Mouse (Mus musculus) CH12.LX (cell line): ENCODE measurements around the gene Megf11. TPM values are rescaled to one million over a fixed set of nuclear protein-coding genes. Genes with fewer than 3 reads are reported as not detected.

ENCODE experiments used
- DNase-seq: peaks from one replicate; pipeline ENCODE4 v3.0.0-alpha.2; 2013; ENCODE audit errors: extremely low read depth
- H3K27ac ChIP-seq: 2 replicates; pipeline ENCODE4 v1.5.1; 2012; ENCODE audit warnings: low read depth, mild to moderate bottlenecking, control low read depth, moderate library complexity; ENCODE audit not compliant: insufficient read depth
- H3K27me3 ChIP-seq: replicated peaks from 2 replicates; pipeline ENCODE3; 2012; ENCODE audit warnings: inconsistent platforms
- H3K36me3 ChIP-seq, 2 experiments: replicated peaks in 1 of 2; 2 replicates each; pipeline versions ENCODE3 to v1.6.1; 2012; ENCODE audit warnings: inconsistent platforms in 1 of 2, low read length in 1 of 2, mild to moderate bottlenecking in 1 of 2, mixed read lengths in 1 of 2, moderate library complexity in 1 of 2; ENCODE audit not compliant: control insufficient read depth in 1 of 2, insufficient read depth in 1 of 2
- H3K4me1 ChIP-seq, 2 experiments: 2 replicates each; pipeline ENCODE4 v1.6.1; 2012; ENCODE audit warnings: inconsistent platforms in 1 of 2, moderate library complexity in 1 of 2; ENCODE audit not compliant: insufficient read depth in 2 of 2, control insufficient read depth in 1 of 2
- H3K4me2 ChIP-seq: 2 replicates; pipeline ENCODE4 v1.6.1; 2012; ENCODE audit warnings: low read depth, mild to moderate bottlenecking, control low read depth; ENCODE audit not compliant: poor library complexity, insufficient read depth, severe bottlenecking
- H3K4me3 ChIP-seq, 3 experiments: fragments of 150-350 bp in 1 of 3; sonication (generic) in 1 of 3; replicated peaks in 1 of 3; 2 replicates each; pipeline versions ENCODE3 to v1.5.1; 2011 to 2012; ENCODE audit warnings: low read depth in 2 of 3, low read length in 2 of 3, mild to moderate bottlenecking in 2 of 3, moderate library complexity in 2 of 3, control low read depth in 1 of 3, improper control_type of control experiment in 1 of 3, inconsistent platforms in 1 of 3, mixed read lengths in 1 of 3; ENCODE audit not compliant: poor library complexity in 1 of 3
- H3K79me2 ChIP-seq: replicated peaks from 2 replicates; pipeline ENCODE4 v1.6.1; 2012; ENCODE audit warnings: mild to moderate bottlenecking, moderate library complexity; ENCODE audit not compliant: control insufficient read depth, poor library complexity, insufficient read depth, severe bottlenecking; ENCODE audit errors: extremely low read depth
- H3K9ac ChIP-seq: 2 replicates; pipeline ENCODE4 v1.6.1; 2012; ENCODE audit warnings: low read depth, mild to moderate bottlenecking, control low read depth, moderate library complexity; ENCODE audit not compliant: insufficient read depth
- H3K9me3 ChIP-seq: replicated peaks from 2 replicates; pipeline ENCODE3; 2012; ENCODE audit warnings: low read length, inconsistent platforms, mixed read lengths
- BHLHE40 ChIP-seq: IDR thresholded peaks from 2 replicates; pipeline ENCODE4 v1.6.1; 2011; ENCODE audit warnings: mild to moderate bottlenecking, low read depth, low read length, improper control_type of control experiment
- CHD1 ChIP-seq: IDR thresholded peaks from 2 replicates; pipeline ENCODE4 v1.6.1; 2012; ENCODE audit warnings: low read depth, low read length, improper control_type of control experiment, inconsistent platforms
- CHD2 ChIP-seq: IDR thresholded peaks from 2 replicates; pipeline ENCODE4 v1.6.1; 2011; ENCODE audit warnings: low read length, improper control_type of control experiment
- CTCF ChIP-seq, 2 experiments: IDR thresholded peaks in 1 of 2; conservative IDR thresholded peaks in 1 of 2; 2 replicates each; pipeline ENCODE4 v1.5.1; 2011 to 2012; ENCODE audit warnings: low read depth in 2 of 2, low read length in 2 of 2, improper control_type of control experiment in 1 of 2, inconsistent platforms in 1 of 2, mild to moderate bottlenecking in 1 of 2, moderate library complexity in 1 of 2
- E2F4 ChIP-seq: IDR thresholded peaks from 2 replicates; pipeline ENCODE4 v1.6.1; 2011; ENCODE audit warnings: low read depth, low read length, improper control_type of control experiment; ENCODE audit not compliant: insufficient replicate concordance
- ELF1 ChIP-seq: IDR thresholded peaks from 2 replicates; pipeline ENCODE4 v1.6.1; 2014; ENCODE audit warnings: low read depth, mild to moderate bottlenecking, inconsistent platforms, low read length, improper control_type of control experiment
- EP300 ChIP-seq: IDR thresholded peaks from 2 replicates; pipeline ENCODE4 v1.6.1; 2011; ENCODE audit warnings: low read length, improper control_type of control experiment
- ETS1 ChIP-seq: conservative IDR thresholded peaks from 2 replicates; pipeline ENCODE4 v1.6.1; 2012; ENCODE audit warnings: low read depth, mild to moderate bottlenecking, inconsistent platforms, low read length, improper control_type of control experiment, moderate library complexity
- GABPA ChIP-seq: IDR thresholded peaks from 2 replicates; pipeline ENCODE4 v1.6.1; 2012; ENCODE audit warnings: low read depth, low read length, improper control_type of control experiment, inconsistent platforms; ENCODE audit not compliant: insufficient replicate concordance
- MAFK ChIP-seq: IDR thresholded peaks from 2 replicates; pipeline ENCODE4 v1.6.1; 2011; ENCODE audit warnings: low read length, improper control_type of control experiment; ENCODE audit not compliant: insufficient replicate concordance
- MAX ChIP-seq: IDR thresholded peaks from 2 replicates; pipeline ENCODE4 v1.6.1; 2011; ENCODE audit warnings: low read length, improper control_type of control experiment
- MAZ ChIP-seq: IDR thresholded peaks from 2 replicates; pipeline ENCODE4 v1.6.1; 2012; ENCODE audit warnings: low read depth, mild to moderate bottlenecking, inconsistent platforms, low read length, improper control_type of control experiment, moderate library complexity
- MEF2A ChIP-seq: IDR thresholded peaks from 2 replicates; pipeline ENCODE4 v1.6.1; 2014; ENCODE audit warnings: low read depth, mild to moderate bottlenecking, inconsistent platforms, low read length, improper control_type of control experiment, borderline replicate concordance
- MYC ChIP-seq: IDR thresholded peaks from 2 replicates; pipeline ENCODE4 v1.6.1; 2011; ENCODE audit warnings: low read depth, mild to moderate bottlenecking, improper control_type of control experiment, low read length
- NELFE ChIP-seq: IDR thresholded peaks from 2 replicates; pipeline ENCODE4 v1.6.1; 2011; ENCODE audit warnings: low read depth, low read length, improper control_type of control experiment
- PAX5 ChIP-seq: IDR thresholded peaks from 2 replicates; pipeline ENCODE4 v1.6.1; 2012; ENCODE audit warnings: low read length, inconsistent platforms, mixed read lengths
- RAD21 ChIP-seq: IDR thresholded peaks from 2 replicates; pipeline ENCODE4 v1.6.1; 2011; ENCODE audit warnings: low read depth, mild to moderate bottlenecking, low read length, improper control_type of control experiment, moderate library complexity
- RCOR1 ChIP-seq: conservative IDR thresholded peaks from 2 replicates; pipeline ENCODE4 v1.6.1; 2012; ENCODE audit warnings: low read depth, mild to moderate bottlenecking, inconsistent platforms, low read length, improper control_type of control experiment
- SIN3A ChIP-seq: IDR thresholded peaks from 2 replicates; pipeline ENCODE4 v1.6.1; 2012; ENCODE audit warnings: low read length, improper control_type of control experiment, inconsistent platforms
- SMC3 ChIP-seq: IDR thresholded peaks from 2 replicates; pipeline ENCODE4 v1.6.1; 2011; ENCODE audit warnings: low read depth, low read length, improper control_type of control experiment
- TCF12 ChIP-seq: IDR thresholded peaks from 2 replicates; pipeline ENCODE4 v1.6.1; 2014; ENCODE audit warnings: low read depth, mild to moderate bottlenecking, inconsistent platforms, low read length, improper control_type of control experiment
- UBTF ChIP-seq: IDR thresholded peaks from 2 replicates; pipeline ENCODE4 v1.6.1; 2012; ENCODE audit warnings: low read depth, mild to moderate bottlenecking, inconsistent platforms, low read length, improper control_type of control experiment, moderate library complexity
- USF1 ChIP-seq: IDR thresholded peaks from 2 replicates; pipeline ENCODE4 v1.6.1; 2014; ENCODE audit warnings: low read depth, mild to moderate bottlenecking, inconsistent platforms, low read length, improper control_type of control experiment
- USF2 ChIP-seq: conservative IDR thresholded peaks from 2 replicates; pipeline ENCODE4 v1.6.1; 2011; ENCODE audit warnings: low read depth, low read length, improper control_type of control experiment
- ZC3H11A ChIP-seq: IDR thresholded peaks from 2 replicates; pipeline ENCODE4 v1.6.1; 2012; ENCODE audit warnings: low read depth, mild to moderate bottlenecking, inconsistent platforms, low read length, improper control_type of control experiment
- ZKSCAN1 ChIP-seq: IDR thresholded peaks from 2 replicates; pipeline ENCODE4 v1.6.1; 2012; ENCODE audit warnings: low read depth, inconsistent platforms, low read length, improper control_type of control experiment, borderline replicate concordance
- ZMIZ1 ChIP-seq: IDR thresholded peaks from 2 replicates; pipeline ENCODE4 v1.6.1; 2012; ENCODE audit warnings: low read depth, mild to moderate bottlenecking, inconsistent platforms, low read length, improper control_type of control experiment
- ZNF384 ChIP-seq: IDR thresholded peaks from 2 replicates; pipeline ENCODE4 v1.6.1; 2012; ENCODE audit warnings: low read depth, low read length, improper control_type of control experiment, inconsistent platforms
- dilution Hi-C: fragments of 300-500 bp; cut with MboI; formaldehyde crosslinking; loops from 2 replicates; pipeline ENCODE4 v1.14.3; 2020; ENCODE audit warnings: low sequenced_read_pairs; ENCODE audit not compliant: extremely low pct_unique_long_range_greater_than_20kb, extremely low pct_ligation_motif_present
- in situ Hi-C: fragments of 300-500 bp; cut with MboI; formaldehyde crosslinking; loops from 3 replicates; pipeline ENCODE4 v1.14.3; 2019; ENCODE audit warnings: low sequenced_read_pairs, low pct_ligation_motif_present, low pct_unique_long_range_greater_than_20kb, mixed read lengths
- polyA plus RNA-seq: library from polyadenylated mRNA; unstranded; fragments of >175 nt; gene quantifications from 2 replicates; pipeline ENCODE4 v1.2.1, GENCODE M21; 2012; ENCODE audit warnings: low read depth; ENCODE audit not compliant: insufficient read length
- total RNA-seq, 2 experiments: library from RNA; depleted of rRNA; stranded (reverse); fragments of 300-350 nt in 1 of 2; fragments of >200 nt in 1 of 2; gene quantifications; 2 replicates each; pipeline ENCODE4 v1.2.3; 2012 to 2014

The Megf11 gene
- total and polyA plus RNA-seq, 3 experiments = 0.04 to 0.59 TPM; not detected in 1

DNA sequence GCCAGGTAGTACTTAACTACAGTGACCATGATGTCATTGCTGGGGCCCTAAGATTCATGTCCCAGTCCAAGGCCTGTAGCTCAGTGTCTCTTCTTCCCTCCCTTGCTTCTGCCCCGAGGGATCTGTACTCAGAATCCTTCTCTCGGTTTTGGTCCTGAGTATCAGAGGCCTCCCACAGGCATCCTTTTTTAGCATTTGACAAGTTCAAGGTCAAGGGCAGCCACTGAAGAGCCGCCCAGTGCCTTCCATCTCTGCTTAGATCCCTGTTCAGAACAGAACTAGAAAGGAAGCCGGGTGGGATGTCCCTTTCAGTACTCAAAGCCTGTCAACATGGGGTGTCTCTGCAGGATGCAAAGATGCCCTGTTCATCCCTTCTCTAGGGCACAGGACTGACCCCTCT, 185.0 kb downstream of the Megf11 start:
- H3K79me2 ChIP-seq = no peaks in the 10 kb centered on the region
- H3K4me2 ChIP-seq = no peak overlapping the region
- no peak overlapping the region for H3K9ac ChIP-seq
- TF ChIP-seq RCOR1 = no peak
- no peak for TF ChIP-seq CHD2
- TF ChIP-seq PAX5 = no peak
- TF ChIP-seq NELFE = no peak
- TF ChIP-seq MYC = no peak
- no peak for TF ChIP-seq MEF2A
- TF ChIP-seq USF2 = no peak
- no peak for TF ChIP-seq ETS1
- no peak for TF ChIP-seq ZC3H11A
- no peak for TF ChIP-seq MAZ
- no peak for TF ChIP-seq BHLHE40
- TF ChIP-seq ZNF384 = no peak
- no peak for TF ChIP-seq CTCF (conservative IDR thresholded peaks at IDR 0.05 in 1 of 2, IDR thresholded peaks at IDR 0.05 in 1 of 2; ENCODE audit: low read depth in 2 of 2, low read length in 2 of 2)
- no peak for TF ChIP-seq SIN3A
- no peak for TF ChIP-seq ZMIZ1
- no peak for TF ChIP-seq ZKSCAN1
- no peak for TF ChIP-seq E2F4
- no peak for TF ChIP-seq EP300
- no peak for TF ChIP-seq ELF1
- H3K9me3 ChIP-seq = peaks cover 4% of the 10 kb centered on the region
- H3K4me1 ChIP-seq = peaks cover 0 to 4% of the 10 kb centered on the region in 2 experiments; a peak in 2 of 4 replicates
- dilution Hi-C loops = no loop called here
- H3K27me3 ChIP-seq = no peaks in the 10 kb centered on the region
- in situ Hi-C loops = no loop called here
- H3K27ac ChIP-seq = no peak overlapping the region
- no peak overlapping the region for H3K4me3 ChIP-seq
- no peak for DNase-seq
- H3K36me3 ChIP-seq = no peaks in the 10 kb centered on the region

DNA sequence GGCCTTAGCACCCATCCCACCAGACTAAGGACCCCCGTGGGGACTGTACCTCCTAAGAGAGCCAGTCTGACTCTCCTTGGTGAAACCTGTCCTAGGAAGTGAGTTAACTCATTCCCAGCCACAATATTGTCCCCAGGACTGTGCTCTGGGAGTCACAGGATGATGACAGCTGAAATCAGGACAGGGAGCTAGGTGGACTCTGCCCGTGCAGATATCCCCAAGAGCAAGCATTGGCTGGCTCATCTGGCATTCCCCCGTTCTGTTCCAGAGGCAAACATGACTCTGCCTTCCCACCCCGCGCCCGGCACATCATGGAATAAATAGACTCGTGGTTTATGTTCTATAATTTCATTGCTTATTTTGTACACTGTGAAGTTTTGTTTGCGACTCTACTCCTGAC, 185.7 kb downstream of the Megf11 start:
- no peaks in the 10 kb centered on the region for H3K27me3 ChIP-seq
- in situ Hi-C loops (no loop called here), dilution Hi-C loops (no loop called here)
- H3K36me3 ChIP-seq = no peaks in the 10 kb centered on the region
- H3K4me1 ChIP-seq = peaks cover 0 to 4% of the 10 kb centered on the region in 2 experiments; a peak in 2 of 4 replicates
- no peak overlapping the region for H3K4me2 ChIP-seq
- H3K9ac ChIP-seq = no peak overlapping the region
- no peaks in the 10 kb centered on the region for H3K79me2 ChIP-seq
- no peak overlapping the region for H3K4me3 ChIP-seq
- H3K9me3 ChIP-seq = peaks cover 4% of the 10 kb centered on the region
- no peak for DNase-seq
- H3K27ac ChIP-seq = no peak overlapping the region
- TF ChIP-seq RAD21 (no peak), EP300 (no peak), UBTF (no peak), TCF12 (no peak), PAX5 (no peak), BHLHE40 (no peak), CHD2 (no peak), NELFE (no peak), CHD1 (no peak), USF1 (no peak), SIN3A (no peak), GABPA (no peak), MAFK (no peak), E2F4 (no peak), RCOR1 (no peak), MAX (no peak), ZMIZ1 (no peak), SMC3 (no peak)
- TF ChIP-seq, all 38 proteins: peak for 0
